Mouse (Mus musculus) embryonic facial prominence, embryonic 10.5 days (tissue): ENCODE measurements around the gene Wdpcp. TPM values are rescaled to one million over a fixed set of nuclear protein-coding genes. Genes with fewer than 3 reads are reported as not detected.

Experiments used
- DNase-seq: peaks from one replicate; pipeline ENCODE4 v3.0.0-alpha.2; 2017; ENCODE audit warnings: low spot score
- H3K27ac ChIP-seq: fragments of 300-500 bp; sonication (generic); replicated peaks from 2 replicates; pipeline ENCODE4 v1.5.1; 2016; ENCODE audit warnings: mild to moderate bottlenecking
- H3K27me3 ChIP-seq: fragments of 300-500 bp; sonication (generic); replicated peaks from 2 replicates; pipeline ENCODE4 v1.6.1; 2016; ENCODE audit warnings: low read depth, mild to moderate bottlenecking; ENCODE audit not compliant: poor library complexity, severe bottlenecking
- H3K36me3 ChIP-seq: fragments of 300-500 bp; sonication (generic); replicated peaks from 2 replicates; pipeline ENCODE4 v1.6.1; 2016; ENCODE audit warnings: mild to moderate bottlenecking, moderate library complexity
- H3K4me1 ChIP-seq: fragments of 300-500 bp; sonication (generic); 2 replicates; pipeline ENCODE4 v1.6.1; 2016
- H3K4me3 ChIP-seq: fragments of 300-500 bp; sonication (generic); 2 replicates; pipeline ENCODE4 v1.5.1; 2016; ENCODE audit warnings: mild to moderate bottlenecking, moderate library complexity
- H3K9me3 ChIP-seq: fragments of 300-500 bp; sonication (generic); 2 replicates; pipeline ENCODE4 v1.6.1; 2016; ENCODE audit warnings: mild to moderate bottlenecking
- WGBS: fragments of 180-500 bp; shearing (Covaris S2); methylation state at CpG from one replicate; pipeline ENCODE4 v1.1.7; 2016; 5-methylcytosine and 5-hydroxymethylcytosine counted together
- polyA plus RNA-seq: library from polyadenylated mRNA; unstranded; fragments of >200 nt; fragmentation: Nextera tagmentation; extraction: Ambion mirVana; gene quantifications from 2 replicates; pipeline ENCODE4 v1.2.1, GENCODE M21; 2016

The Wdpcp gene
- polyA plus RNA-seq, 1 experiment from 2014 or later: 9.5 TPM

DNA sequence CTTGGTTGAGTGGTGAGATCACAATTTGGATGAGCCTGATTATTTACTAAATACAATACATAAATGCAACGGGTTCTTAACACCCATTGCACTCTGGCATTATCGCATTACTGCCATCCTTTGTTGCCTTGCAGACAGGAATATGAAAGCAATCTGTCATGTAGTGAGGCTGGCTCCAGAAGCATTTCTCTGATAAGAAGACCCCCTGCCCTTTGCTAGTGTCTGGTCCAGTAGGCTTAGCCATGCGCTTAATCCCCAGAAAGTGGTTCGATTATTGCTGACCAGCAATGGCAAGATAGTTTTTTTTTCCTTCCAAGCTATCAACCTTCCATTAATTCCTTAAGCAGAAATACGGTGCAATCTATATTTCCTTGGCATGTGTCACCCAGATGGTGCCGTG is 122.1 kb downstream of the Wdpcp start:
- H3K4me3 ChIP-seq: no peak overlapping the region
- no peaks in the 10 kb centered on the region for H3K4me1 ChIP-seq
- no peak overlapping the region for H3K27ac ChIP-seq
- 88% methylated on average over 6 of the region's 6 CpGs for WGBS
- H3K27me3 ChIP-seq: no peaks in the 10 kb centered on the region
- no peaks in the 10 kb centered on the region for H3K36me3 ChIP-seq
- DNase-seq: no peak
- no peaks in the 10 kb centered on the region for H3K9me3 ChIP-seq

DNA sequence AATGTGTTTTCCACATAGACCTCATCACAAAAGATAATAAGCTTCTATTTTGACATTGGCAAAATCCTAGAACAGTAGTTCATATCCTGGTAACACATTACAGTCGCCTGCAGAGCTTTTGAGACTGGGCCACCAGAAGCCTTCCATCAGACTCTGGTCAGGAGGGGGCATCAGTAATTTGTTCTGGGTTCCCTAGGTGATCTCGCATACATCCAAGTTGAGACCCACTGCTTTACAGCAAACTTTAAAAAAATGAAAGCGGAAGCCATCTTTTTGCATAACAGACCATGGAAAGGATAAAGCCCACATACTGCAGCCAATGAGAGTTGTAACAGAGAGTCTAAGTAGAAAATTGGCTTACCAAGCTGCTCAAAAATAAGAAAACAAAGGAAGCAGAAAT is 125.6 kb downstream of the Wdpcp start:
- no peak for DNase-seq
- no peaks in the 10 kb centered on the region for H3K4me1 ChIP-seq
- no peak overlapping the region for H3K27ac ChIP-seq
- H3K9me3 ChIP-seq: no peaks in the 10 kb centered on the region
- H3K4me3 ChIP-seq: no peak overlapping the region
- no peaks in the 10 kb centered on the region for H3K36me3 ChIP-seq
- 85% methylated on average over 3 of the region's 3 CpGs for WGBS
- H3K27me3 ChIP-seq: no peaks in the 10 kb centered on the region

DNA sequence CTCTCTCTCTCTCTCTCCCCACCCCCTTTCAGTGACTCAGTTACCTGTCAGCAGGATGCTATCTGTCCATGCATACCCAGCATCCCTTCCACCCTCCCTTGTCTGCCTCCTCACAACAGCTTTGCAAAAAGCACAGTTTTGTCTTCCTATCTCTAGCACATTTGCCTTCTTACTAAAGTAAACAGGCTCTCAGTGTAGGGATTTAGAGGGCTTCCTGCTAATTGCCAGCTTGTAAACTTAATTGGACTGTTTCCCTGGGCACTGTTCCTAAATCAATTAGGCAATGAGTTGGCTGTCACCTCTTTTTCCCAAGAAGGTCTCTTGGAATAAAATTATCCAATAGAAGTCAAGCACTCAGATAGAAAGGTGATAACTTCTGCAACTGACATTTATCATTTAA is 141.5 kb downstream of the Wdpcp start:
- H3K36me3 ChIP-seq: peaks cover 10% of the 10 kb centered on the region
- peaks cover 5% of the 10 kb centered on the region; the same call in 1 of the 2 replicates for H3K9me3 ChIP-seq
- 0 out of 2 replicates have a peak, but pooled peaks cover 3% of the 10 kb centered on the region for H3K4me1 ChIP-seq
- H3K27ac ChIP-seq: no peak overlapping the region
- no peak for DNase-seq
- H3K4me3 ChIP-seq: no peak overlapping the region
- H3K27me3 ChIP-seq: no peaks in the 10 kb centered on the region

DNA sequence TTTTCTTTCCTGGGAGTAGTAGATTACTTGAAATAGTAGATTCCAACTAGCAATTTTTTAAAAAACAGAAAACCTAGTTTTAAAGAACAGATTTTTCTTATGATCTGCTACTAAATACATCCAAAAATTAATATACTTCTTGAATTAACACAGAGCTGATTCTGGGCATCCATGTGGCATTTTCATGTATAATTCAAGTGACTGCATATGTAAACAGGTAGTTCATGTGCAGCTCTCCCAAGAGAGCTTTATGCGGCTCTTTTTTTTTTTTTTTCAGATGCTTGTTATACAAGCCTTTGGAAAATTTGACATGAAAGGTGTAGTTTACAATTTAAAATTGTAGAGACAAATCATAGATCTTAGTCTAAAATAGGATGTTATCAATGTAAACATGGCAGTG is 142.0 kb downstream of the Wdpcp start:
- H3K4me3 ChIP-seq: no peak overlapping the region
- WGBS: 90% methylated on average over 1 of the region's 1 CpGs
- H3K27me3 ChIP-seq: no peaks in the 10 kb centered on the region
- peaks cover 5% of the 10 kb centered on the region; the same call in 1 of the 2 replicates for H3K9me3 ChIP-seq
- no peak for DNase-seq
- H3K36me3 ChIP-seq: peaks cover 10% of the 10 kb centered on the region
- H3K27ac ChIP-seq: no peak overlapping the region
- 0 out of 2 replicates have a peak, but pooled peaks cover 3% of the 10 kb centered on the region for H3K4me1 ChIP-seq

DNA sequence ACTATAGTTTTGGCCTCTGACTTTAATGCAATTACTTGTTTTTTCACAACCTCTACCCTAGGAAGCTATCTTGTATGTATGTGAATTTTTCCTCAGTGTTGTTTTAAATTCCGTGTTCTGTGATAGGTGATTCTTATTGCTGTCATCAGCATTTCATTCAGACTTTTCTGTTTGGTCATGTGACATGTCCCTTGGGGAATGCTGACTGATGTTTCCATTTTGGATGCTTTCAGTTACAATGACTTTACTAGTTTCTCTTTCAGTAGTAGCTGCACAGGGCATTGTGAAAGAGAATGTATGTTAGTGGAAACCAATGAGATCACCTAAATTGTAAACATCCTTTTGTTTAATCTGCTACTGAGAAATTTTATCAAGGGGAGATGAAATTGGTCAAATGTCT is 154.3 kb downstream of the Wdpcp start:
- H3K4me3 ChIP-seq: no peak overlapping the region

DNA sequence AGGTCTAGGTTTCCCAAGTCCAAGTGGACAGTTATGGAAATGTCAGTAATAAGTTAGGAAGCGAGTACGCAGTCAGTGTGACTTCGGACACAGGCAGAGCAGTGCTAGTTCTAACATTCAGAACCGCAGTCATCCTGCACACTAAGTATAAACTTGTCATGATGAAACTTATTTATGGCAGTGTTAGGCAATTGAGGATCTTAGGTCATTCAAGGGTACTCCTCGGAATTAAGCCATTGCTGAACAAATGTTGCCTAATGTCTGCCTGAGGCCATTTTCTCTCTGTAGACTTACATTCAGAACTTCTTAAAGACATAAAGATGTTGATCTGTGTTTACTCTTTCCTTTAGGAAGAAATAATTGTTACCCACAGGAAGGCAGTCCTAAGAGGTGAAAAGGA is 157.0 kb downstream of the Wdpcp start:
- H3K9me3 ChIP-seq: no peaks in the 10 kb centered on the region
- no peaks in the 10 kb centered on the region for H3K27me3 ChIP-seq
- no peak overlapping the region for H3K27ac ChIP-seq
- no peaks in the 10 kb centered on the region for H3K4me1 ChIP-seq
- WGBS: 89% methylated on average over 5 of the region's 5 CpGs
- H3K4me3 ChIP-seq: no peak overlapping the region
- H3K36me3 ChIP-seq: no peaks in the 10 kb centered on the region
- no peak for DNase-seq

More for the DNA sequence above, 154.3 kb downstream of the Wdpcp start:
- no peaks in the 10 kb centered on the region for H3K9me3 ChIP-seq
- no peaks in the 10 kb centered on the region for H3K27me3 ChIP-seq
- WGBS: 79% methylated on average over 1 of the region's 1 CpGs
- no peak overlapping the region for H3K27ac ChIP-seq
- no peak for DNase-seq
- no peaks in the 10 kb centered on the region for H3K36me3 ChIP-seq
- H3K4me1 ChIP-seq: no peaks in the 10 kb centered on the region

DNA sequence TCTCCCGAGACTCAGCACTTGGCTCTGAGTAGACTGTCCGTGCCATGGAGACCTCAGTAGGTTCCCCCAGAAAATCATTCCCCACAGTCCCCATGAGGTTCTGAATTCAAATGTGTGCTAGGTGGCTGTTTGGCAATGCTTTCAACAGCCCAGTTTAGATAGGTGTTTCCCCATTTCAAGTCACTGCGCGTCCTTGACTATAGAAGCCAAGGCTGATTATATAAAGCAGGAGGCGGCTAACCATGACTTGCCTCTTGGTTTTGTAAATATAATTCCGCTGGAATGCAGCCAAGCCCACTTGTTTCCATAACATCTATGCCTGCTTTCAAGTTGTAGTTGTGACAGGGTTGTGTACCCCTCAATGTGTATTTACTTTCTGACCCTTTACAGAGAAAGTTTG is 157.9 kb downstream of the Wdpcp start:
- no peaks in the 10 kb centered on the region for H3K27me3 ChIP-seq
- H3K36me3 ChIP-seq: no peaks in the 10 kb centered on the region

DNA sequence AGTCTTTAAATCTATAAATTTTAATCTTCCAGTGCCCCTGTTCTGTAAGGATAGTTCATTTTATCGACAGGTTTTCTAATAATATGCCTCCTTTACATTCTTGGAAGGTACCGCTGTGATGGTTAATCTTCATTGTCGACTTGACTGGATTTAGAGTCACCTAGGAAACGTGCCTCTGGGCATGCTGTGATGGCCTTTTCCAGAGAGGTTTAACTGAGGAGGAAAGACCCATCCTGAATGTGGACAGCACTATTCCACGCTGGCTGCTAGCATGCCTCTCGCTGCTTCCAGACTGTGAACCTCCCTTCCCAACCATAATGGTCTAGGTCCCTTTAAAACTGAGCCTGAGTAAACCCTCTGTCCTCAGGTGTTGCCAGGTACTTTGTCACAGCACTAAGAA is 163.2 kb downstream of the Wdpcp start:
- Histone ChIP-seq H3K27ac (no peak overlapping the region), H3K4me3 (no peak overlapping the region), H3K9me3 (no peaks in the 10 kb centered on the region), H3K4me1 (no peaks in the 10 kb centered on the region), H3K27me3 (no peaks in the 10 kb centered on the region), H3K36me3 (no peaks in the 10 kb centered on the region)
- DNase-seq: no peak
- WGBS: 54% methylated on average over 6 of the region's 6 CpGs

More for the DNA sequence above, 157.9 kb downstream of the Wdpcp start:
- Histone ChIP-seq H3K27ac (no peak overlapping the region), H3K4me3 (no peak overlapping the region), H3K9me3 (no peaks in the 10 kb centered on the region), H3K4me1 (no peaks in the 10 kb centered on the region)
- DNase-seq: no peak
- 90% methylated on average over 6 of the region's 6 CpGs for WGBS

DNA sequence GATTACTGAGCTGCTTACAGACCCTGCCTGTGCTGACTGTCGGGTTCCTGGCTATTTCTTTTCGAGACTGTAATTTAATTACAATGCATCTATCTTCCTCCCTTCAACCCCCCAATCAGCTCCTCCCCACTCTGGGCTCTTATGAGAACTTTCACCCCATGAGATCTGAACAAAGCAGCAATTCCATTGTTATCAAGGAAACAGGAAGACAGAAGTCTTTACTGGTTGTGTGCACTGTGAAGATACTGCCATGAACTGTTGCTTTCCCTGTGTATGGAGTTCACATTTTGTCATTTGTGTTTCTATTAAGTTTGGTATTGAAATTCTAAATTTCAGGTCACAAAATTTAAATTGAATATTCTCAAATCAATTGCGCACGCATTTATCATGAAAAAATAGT is 177.5 kb downstream of the Wdpcp start:
- WGBS: 74% methylated on average over 4 of the region's 4 CpGs
- Histone ChIP-seq H3K36me3 (no peaks in the 10 kb centered on the region), H3K4me1 (peaks cover 9% of the 10 kb centered on the region), H3K9me3 (no peaks in the 10 kb centered on the region), H3K27me3 (no peaks in the 10 kb centered on the region), H3K27ac (no peak overlapping the region), H3K4me3 (no peak overlapping the region)
- no peak for DNase-seq

DNA sequence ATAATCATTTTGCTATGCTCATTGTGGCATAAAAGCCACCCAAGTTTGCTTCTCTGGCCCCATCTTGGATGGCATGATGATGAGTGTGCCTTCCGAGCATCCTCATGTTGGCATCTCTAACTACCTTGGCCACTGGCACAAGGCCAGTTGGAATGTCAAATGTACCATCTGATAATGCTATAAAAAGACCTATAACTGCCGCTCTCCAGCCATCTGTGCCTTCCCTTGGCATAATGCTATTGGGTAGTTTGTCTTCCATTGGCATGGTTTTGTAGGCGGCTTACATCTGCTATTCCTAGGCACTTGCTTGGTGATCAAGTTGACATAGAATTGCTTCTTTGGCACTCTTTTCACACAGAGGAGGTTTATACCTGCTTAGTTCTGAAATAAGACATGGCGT is 191.2 kb downstream of the Wdpcp start:
- WGBS: 89% methylated on average over 4 of the region's 4 CpGs
- H3K4me1 ChIP-seq: no peaks in the 10 kb centered on the region

DNA sequence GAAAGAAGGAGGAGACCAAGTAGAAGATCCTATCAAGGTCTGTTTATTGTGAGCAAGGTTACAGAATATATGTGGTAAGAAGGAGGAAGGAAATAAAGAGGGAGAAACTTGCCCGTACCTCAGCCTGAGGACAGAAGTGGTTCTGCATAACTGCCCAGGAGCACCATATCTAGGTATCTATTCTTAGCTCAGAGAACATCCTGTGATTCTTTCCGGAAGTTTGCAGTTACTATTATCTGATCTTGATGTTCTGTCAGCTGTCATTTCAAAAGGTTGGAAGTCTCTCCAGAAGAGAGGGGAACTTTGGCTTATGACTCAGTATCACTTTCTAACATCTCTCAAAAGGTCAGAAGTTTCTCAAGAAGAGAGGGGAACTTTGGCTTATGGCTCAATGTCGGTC is 216.8 kb downstream of the Wdpcp start:
- Histone ChIP-seq H3K4me1 (no peaks in the 10 kb centered on the region), H3K4me3 (no peak overlapping the region), H3K36me3 (no peaks in the 10 kb centered on the region), H3K27me3 (no peaks in the 10 kb centered on the region), H3K27ac (no peak overlapping the region), H3K9me3 (peaks cover 5% of the 10 kb centered on the region; the same call in 1 of the 2 replicates)
- DNase-seq: no peak
- 92% methylated on average over 3 of the region's 3 CpGs for WGBS

More for the DNA sequence above, 191.2 kb downstream of the Wdpcp start:
- Histone ChIP-seq H3K27ac (no peak overlapping the region), H3K9me3 (no peaks in the 10 kb centered on the region), H3K36me3 (no peaks in the 10 kb centered on the region), H3K27me3 (no peaks in the 10 kb centered on the region), H3K4me3 (no peak overlapping the region)
- no peak for DNase-seq

DNA sequence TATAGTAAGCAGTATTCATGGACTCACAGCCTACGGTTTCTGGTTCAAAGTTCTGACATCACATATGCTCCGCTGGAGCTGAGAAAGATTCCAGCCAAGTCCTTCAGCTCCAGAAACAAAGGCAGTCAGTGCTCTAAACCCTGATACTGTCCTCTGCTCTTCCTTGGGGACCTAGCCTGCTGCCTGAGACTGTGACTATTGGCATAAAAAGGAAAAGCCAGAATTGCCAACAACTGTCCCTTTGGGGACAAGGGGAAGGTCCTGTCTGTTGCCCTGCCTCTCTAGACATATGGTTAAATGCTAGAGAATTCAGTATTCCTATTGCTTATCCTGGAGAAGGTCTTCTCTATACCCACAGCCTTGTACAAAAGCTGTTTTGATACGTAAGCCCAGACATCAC is 252.9 kb downstream of the Wdpcp start:
- no peaks in the 10 kb centered on the region for H3K9me3 ChIP-seq
- no peak overlapping the region for H3K4me3 ChIP-seq
- no peaks in the 10 kb centered on the region for H3K4me1 ChIP-seq
- WGBS: 92% methylated on average over 3 of the region's 3 CpGs
- no peak overlapping the region for H3K27ac ChIP-seq
- no peak for DNase-seq
- no peaks in the 10 kb centered on the region for H3K36me3 ChIP-seq
- H3K27me3 ChIP-seq: no peaks in the 10 kb centered on the region

DNA sequence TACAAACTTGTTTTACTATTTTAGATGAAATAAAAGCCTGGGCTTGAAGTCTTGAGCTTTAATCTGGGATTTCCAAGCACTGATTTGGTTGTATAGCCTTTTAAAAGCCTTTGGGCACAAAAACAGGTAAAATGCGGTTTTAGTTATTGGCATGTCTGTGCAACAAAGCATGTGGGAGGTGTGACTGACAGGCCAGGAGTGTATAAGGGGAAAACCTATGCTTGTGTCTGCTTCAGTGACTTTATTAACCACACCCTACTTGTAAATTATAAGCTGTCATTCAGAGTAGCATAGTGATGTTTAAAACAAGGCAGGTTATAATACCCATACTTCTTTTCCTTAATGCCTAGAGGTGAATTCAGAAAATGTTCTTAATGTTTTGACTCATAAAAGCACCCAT is 254.5 kb downstream of the Wdpcp start:
- Histone ChIP-seq H3K36me3 (no peaks in the 10 kb centered on the region), H3K4me3 (no peak overlapping the region), H3K27me3 (no peaks in the 10 kb centered on the region), H3K27ac (no peak overlapping the region), H3K4me1 (no peaks in the 10 kb centered on the region), H3K9me3 (no peaks in the 10 kb centered on the region)
- DNase-seq: no peak
- WGBS: 73% methylated on average over 1 of the region's 1 CpGs

DNA sequence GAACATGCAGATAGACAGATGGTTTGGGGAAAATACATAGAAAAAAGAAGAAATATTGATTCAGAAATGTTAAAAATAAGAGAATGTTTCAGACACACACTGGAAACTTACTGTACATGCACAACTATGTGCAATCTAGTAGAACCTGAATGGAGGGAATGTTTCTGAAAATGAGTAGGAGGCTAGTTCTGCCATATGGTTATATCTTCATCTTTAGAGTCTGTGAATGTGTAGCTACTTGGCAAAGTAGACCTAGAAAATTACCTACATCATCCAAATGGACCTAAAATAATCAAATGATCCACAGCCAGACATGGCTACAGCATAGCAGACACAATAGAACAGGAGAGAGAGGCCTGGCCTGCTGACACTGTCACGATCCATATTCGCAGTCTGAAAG is 275.0 kb downstream of the Wdpcp start:
- WGBS: 94% methylated on average over 2 of the region's 2 CpGs
- H3K9me3 ChIP-seq: no peaks in the 10 kb centered on the region

More for the DNA sequence above, 275.0 kb downstream of the Wdpcp start:
- H3K27me3 ChIP-seq: no peaks in the 10 kb centered on the region
- no peak overlapping the region for H3K27ac ChIP-seq
- H3K4me3 ChIP-seq: no peak overlapping the region
- no peaks in the 10 kb centered on the region for H3K4me1 ChIP-seq
- no peak for DNase-seq
- no peaks in the 10 kb centered on the region for H3K36me3 ChIP-seq
